Mouse (Mus musculus): Measurements from ENCODE around the gene Duxf3. TPM values are rescaled to one million over a fixed set of nuclear protein-coding genes. Genes with fewer than 3 reads are reported as not detected.
"Not testable (repeated sequence)": the region's sequence is repeated elsewhere in the genome, so short reads cannot be mapped to it uniquely, and the experiment has no call there.

The Duxf3 gene
- not detected for total RNA-seq (2021)
- long read RNA-seq, experiment 1: 0 reads
- long read RNA-seq, experiment 2: 0 reads

GRCm38 (mm10) chr10:58232641-58232969, at the start of gene Duxf3:
Gene Duxf3 (minus strand): TSS chr10:58232675.
- DNase-seq: not testable (repeated sequence)

DNA sequence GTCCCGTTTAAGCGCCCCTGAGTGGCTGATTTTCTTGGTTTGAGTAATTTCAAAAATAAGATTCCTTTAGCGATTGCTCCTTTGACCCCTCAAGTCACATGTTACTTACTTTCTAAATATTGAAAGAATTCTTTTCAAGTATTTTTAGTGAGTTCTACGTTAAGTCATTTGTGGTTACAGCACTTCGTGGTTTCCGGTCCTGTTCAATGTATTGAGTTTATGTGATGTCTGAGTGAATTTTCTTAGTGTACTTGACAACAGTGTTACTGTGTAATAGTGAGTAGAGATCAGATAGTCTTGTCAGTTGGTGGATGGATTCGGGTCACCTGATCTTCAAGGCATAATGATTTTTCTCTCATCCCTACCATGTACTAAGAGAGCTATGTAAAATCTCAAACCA, 49.8 kb upstream of the Duxf3 start:
- DNase-seq: no peak

DNA sequence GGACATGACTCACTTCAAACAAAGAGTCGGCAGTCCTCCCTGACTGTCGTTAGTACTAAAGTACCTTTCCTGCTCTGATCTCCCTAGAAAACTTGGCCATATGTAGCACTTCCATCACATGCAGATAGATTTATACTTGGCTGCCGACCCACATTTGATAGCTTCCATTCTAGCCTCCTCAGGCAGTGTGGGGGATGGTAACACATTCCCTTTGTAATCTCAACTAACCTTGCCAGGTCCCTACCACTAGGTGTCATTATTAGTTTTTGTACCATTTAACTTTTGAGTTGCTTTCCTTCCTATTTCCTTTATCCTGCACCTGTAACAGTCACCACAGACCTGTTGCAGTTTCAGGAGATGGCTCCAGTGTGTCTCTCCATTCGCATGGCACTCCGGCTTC, 26.0 kb upstream of the Duxf3 start:
- DNase-seq: no peak

- no peak for DNase-seq
Measured at GRCm38 (mm10) chr10:58255954-58256353, 23.5 kb upstream of the Duxf3 start.

GRCm38 (mm10) chr10:58255213-58255892, 22.9 kb upstream of the Duxf3 start, which contains the start of gene Gcc2:
Gene Gcc2 (plus strand): TSS chr10:58255497.
- DNase-seq: peak; percentile 97

DNA sequence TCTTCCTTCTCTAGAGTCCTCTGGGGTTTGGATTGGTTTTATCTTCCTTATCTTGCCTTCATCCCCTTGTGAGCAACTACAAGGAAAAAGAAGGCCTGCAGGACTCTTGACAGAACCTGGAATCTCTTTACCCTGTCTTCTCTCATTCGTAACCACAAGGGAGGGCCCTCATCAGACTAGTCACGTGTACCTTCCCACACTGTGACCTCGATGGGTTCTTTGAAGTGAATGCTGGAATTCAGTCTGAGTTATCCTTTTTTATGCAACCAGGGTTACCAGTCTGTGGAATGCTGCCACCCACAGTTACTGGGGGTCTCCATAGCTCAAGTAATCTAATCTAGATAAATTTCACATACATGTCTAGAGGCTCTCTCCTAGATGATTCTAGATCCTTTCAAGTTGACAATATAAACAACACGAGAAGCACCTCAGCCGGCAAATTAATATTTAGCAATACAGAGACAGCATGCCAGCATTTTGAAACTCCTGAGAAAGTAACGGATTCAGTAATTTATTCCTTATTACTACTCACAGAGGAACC, 22.2 kb upstream of the Duxf3 start:
- DNase-seq: peak in 1 of 2 experiments; percentile 9

GRCm38 (mm10) chr10:58249535-58249934, 17.1 kb upstream of the Duxf3 start:
- no peak for DNase-seq

DNA sequence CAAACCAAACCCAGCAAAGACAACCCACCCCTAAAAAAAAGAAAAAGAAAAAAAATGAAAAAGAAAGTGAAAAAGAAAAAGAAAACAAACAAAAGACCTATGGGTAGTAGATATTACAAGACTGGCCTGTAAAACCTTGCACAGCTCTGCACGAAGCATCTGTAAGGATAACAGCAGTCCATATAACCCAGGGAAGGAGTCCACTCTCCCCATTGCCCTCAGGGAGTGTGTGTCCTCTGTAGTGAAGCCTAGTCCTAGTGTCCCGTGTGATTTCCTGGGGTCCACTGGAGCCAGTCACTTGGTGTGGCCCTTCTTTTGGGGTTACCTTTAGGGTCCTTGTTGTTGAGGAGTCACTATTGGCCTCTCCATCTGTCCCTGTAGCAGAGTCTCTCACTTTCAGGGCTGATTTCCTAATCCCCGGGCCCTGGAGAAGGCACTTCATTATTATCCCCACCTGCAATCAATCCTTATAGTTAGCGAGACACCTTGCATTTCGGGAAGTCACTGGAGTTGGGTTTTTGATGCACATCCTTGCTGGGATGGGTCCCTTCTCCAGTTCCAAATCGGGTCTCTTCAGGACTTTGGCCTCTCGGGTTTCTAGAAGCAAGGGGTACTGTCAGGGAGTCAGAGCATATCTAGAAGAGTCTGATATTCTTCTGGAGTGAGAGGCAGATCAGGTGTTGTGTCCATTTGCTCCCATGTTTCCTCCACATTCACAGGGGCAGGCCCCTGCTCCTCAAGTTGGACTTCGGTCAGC, 6.7 kb upstream of the Duxf3 start:
- peak in 1 of 2 experiments; percentile 15 for DNase-seq

DNA sequence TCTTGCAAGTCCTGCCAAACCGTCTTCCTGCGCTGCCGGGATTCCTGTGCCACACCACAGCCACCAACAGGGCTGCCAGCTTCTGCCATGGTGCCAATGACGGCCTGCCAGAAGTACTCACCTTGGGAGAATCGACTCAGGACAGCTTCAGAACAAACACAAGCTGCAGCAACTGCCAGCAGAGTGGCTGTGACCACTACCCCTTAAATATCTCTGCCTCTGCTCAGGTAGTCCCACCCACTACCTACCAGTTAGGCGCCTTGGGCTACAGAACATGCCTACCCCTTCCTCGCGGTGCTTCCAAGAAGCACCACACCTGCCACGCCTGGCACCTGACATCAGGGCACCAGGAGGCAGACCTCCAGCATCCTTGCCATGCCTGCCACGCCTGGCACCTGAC, 4.1 kb upstream of the Duxf3 start, which contains the start of gene Gm4981:
TSS of gene Gm4981 (minus strand) at position 89 of the 400 bp plus-strand sequence.
- DNase-seq: no peak

DNA sequence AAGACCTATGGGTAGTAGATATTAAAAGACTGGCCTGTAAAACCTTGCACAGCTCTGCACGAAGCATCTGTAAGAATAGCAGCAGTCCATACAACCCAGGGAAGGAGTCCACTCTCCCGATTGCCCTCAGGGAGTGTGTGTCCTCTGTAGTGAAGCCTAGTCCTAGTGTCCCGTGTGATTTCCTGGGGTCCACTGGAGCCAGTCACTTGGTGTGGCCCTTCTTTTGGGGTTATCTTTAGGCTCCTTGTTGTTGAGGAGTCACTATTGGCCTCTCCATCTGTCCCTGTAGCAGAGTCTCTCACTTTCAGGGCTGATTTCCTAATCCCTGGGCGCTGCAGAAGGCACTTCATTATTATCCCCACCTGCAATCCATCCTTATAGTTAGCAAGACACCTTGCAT, 2.5 kb upstream of the Duxf3 start:
- not testable (repeated sequence) for DNase-seq

DNA sequence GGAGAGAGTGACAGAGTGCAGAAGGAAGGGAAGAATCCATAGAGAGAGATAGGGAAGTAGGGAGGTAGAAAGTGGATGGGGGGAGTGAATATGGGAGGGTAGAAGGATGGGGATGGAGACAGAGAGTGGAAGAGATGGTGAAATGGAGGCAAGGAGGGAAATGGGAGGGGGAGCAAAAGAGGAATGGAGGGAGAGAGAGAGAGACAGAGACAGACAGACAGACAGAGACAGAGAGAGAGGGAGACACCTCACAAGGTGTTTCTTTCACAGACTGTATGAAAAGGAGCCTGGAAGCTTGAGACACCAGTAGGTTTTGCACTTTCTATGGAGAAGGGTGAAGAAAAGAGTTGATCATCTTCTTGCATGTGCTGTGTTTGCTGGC, 1.3 kb upstream of the Duxf3 start:
- DNase-seq: not testable (repeated sequence)

- DNase-seq: not testable (repeated sequence)
Measured at GRCm38 (mm10) chr10:58233054-58233739, 722 bp upstream of the Duxf3 start.

GRCm38 (mm10) chr10:58231779-58232640, 465 bp downstream of the Duxf3 start:
- peak; percentile 39 to 61 for DNase-seq

DNA sequence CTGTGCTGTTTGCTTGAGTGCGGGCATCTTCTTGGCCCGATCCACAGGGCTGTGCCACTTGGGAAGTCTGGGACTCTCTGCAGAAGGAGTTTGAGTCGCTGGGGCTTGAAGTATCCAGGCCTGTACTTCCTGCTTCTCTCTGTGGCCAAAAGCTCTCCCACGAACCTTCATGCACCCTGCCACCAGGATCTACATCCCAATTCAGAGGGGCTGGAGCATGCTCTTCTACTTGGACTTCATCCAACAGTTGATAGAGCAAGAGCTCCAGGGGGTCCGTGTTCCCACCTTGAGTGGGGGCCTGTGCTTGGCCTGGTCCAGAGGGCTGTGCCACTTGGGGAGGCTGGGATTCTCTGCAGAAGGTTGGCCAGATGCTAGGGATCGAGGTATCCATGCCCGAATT, 1.4 kb downstream of the Duxf3 start:
- not testable (repeated sequence) for DNase-seq

GRCm38 (mm10) chr10:58230021-58230420, 2.5 kb downstream of the Duxf3 start:
- DNase-seq: not testable (repeated sequence)

DNA sequence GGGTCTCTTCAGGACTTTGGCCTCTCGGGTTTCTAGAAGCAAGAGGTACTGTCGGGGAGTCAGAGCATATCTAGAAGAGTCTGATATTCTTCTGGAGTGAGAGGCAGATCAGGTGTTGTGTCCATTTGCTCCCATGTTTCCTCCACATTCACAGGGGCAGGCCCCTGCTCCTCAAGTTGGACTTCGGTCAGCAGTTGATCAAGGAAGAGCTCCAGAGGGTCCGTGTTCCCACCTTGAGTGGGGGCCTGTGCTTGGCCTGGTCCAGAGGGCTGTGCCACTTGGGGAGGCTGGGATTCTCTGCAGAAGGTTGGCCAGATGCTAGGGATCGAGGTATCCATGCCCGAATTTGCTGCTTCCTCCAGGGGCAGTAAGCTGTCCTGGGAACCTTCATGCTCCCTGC, 4.7 kb downstream of the Duxf3 start:
- not testable (repeated sequence) for DNase-seq

- not testable (repeated sequence) for DNase-seq
Measured at GRCm38 (mm10) chr10:58226357-58226756, 6.1 kb downstream of the Duxf3 start.

DNA sequence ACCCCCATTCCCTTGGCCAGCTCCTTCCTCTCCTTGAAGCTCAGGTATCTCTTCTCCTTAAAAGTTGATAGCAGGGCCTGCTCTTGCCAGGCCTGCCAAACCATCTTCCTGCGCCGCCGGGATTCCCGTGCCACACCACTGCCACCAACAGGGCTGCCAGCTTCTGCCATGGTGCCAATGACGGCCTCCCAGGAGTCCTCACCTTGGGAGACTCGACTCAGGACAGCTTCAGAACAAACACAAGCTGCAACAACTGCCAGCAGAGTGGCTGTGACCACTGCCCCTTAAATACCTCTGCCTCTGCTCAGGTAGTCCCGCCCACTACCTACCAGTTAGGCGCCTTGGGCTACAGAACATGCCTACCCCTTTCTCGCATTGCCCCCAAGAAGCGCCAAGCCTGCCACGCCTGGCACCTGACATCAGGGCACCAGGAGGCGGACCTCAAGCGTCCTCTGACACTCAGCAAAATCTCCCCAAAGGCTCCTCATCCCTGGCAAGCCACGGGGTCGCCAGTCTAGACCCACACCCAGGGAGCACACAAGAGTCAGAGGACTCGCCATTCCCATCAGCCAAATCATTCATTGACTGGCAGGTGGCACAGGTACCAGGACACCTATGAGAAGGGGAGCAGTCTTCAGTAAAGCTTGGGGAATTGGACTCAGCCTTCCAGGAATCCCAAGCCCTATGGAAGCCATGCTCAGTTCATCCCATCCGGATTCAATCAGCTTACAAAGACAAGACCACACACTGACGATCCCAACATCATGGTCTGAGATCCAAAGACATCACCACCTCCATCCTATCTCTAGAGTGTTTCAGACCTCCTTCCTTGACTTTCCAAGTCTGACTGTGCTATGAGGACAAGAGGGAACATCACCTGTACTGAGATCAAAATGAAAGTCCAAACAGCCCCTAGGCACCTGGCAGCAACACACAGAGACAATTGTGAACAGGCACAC, 7.4 kb downstream of the Duxf3 start, which contains the start of gene AW822073:
TSS of gene AW822073 (minus strand) at position 104 of the 959 bp plus-strand sequence.
- not testable (repeated sequence) for DNase-seq

DNA sequence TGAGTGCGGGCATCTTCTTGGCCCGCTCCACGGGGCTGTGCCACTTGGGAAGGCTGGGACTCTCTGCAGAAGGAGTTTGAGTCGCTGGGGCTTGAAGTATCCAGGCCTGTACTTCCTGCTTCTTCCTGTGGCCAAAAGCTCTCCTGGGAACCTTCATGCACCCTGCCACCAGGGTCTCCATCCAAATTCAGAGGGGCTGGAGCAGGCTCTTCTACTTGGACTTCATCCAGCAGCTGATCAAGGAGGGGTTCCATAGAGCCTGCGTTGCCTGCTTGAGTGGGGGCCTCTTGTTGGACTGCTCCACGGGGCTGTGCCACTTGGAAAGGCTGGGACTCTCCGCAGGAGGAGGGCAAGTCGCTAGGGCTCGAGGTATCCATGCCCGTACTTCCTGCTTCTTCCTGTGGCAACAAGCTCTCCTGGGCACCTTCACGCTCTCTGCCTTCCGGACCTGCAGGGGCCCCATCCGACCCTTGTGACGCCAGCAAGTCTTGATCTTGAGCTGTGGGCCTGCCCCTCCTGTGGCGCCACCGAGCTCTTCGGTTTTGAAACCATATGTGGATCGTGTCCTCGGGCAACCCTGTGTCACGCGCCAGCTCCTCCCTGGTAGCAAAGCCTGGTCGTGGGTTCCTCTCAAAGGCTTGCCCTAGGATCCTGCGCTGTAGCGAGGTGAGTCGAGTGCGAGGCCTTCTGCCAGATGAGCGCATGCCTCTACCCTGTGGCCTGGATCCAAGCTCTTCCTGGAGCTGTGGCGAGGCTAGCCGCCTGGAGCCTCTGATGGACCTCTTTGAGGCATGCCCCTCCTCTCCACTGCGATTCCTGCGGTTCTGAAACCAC, 8.3 kb downstream of the Duxf3 start:
- peak; percentile 40 to 47 for DNase-seq
